Mouse (Mus musculus) limb, embryonic 14.5 days (tissue): ENCODE measurements around the gene Lrrc15. TPM values are rescaled to one million over a fixed set of nuclear protein-coding genes. Genes with fewer than 3 reads are reported as not detected.
A peak's percentile ranks its signal among the peaks of the same experiment; 100 is the strongest.

Source experiments
- ATAC-seq: fragments of 200-750 bp; cut with Nextera tagmentation; 2 replicates; pipeline ENCODE4 v1.8.0; 2017; ENCODE audit warnings: low read depth, moderate number of reproducible peaks, moderate TSS enrichment; ENCODE audit not compliant: low FRiP score
- DNase-seq: peaks from one replicate; pipeline ENCODE4 v3.0.0-alpha.2; 2015; ENCODE audit warnings: low spot score
- H3K27ac ChIP-seq: fragments of 300-500 bp; sonication (generic); replicated peaks from 2 replicates; pipeline ENCODE4 v1.5.1; 2014; ENCODE audit warnings: low read depth, mild to moderate bottlenecking, low read length, moderate library complexity, mixed read lengths
- H3K27me3 ChIP-seq: fragments of 300-500 bp; sonication (generic); 2 replicates; pipeline ENCODE4 v1.6.1; 2014; ENCODE audit warnings: low read length, mixed read lengths; ENCODE audit not compliant: control insufficient read depth, insufficient read depth
- H3K36me3 ChIP-seq: fragments of 300-500 bp; sonication (generic); 2 replicates; pipeline ENCODE4 v1.6.1; 2014; ENCODE audit warnings: mild to moderate bottlenecking, low read length, moderate library complexity, mixed read lengths; ENCODE audit not compliant: control insufficient read depth, insufficient read depth
- H3K4me1 ChIP-seq: fragments of 300-500 bp; sonication (generic); 2 replicates; pipeline ENCODE4 v1.6.1; 2014; ENCODE audit warnings: antibody characterized with exemption, low read length, mixed read lengths; ENCODE audit not compliant: control insufficient read depth, insufficient read depth
- H3K4me2 ChIP-seq: fragments of 300-500 bp; sonication (generic); replicated peaks from 2 replicates; pipeline ENCODE4 v1.6.1; 2014; ENCODE audit warnings: low read depth, mild to moderate bottlenecking, low read length, moderate library complexity; ENCODE audit not compliant: severe bottlenecking
- H3K4me3 ChIP-seq: fragments of 300-500 bp; sonication (generic); replicated peaks from 2 replicates; pipeline ENCODE4 v1.5.1; 2014; ENCODE audit warnings: low read length
- H3K9ac ChIP-seq: fragments of 300-500 bp; sonication (generic); 2 replicates; pipeline ENCODE4 v1.6.1; 2014; ENCODE audit warnings: mild to moderate bottlenecking, low read depth, low read length, moderate library complexity; ENCODE audit not compliant: severe bottlenecking
- H3K9me3 ChIP-seq: fragments of 300-500 bp; sonication (generic); 2 replicates; pipeline ENCODE4 v1.6.1; 2016; ENCODE audit warnings: low read length; ENCODE audit not compliant: control insufficient read depth
- POLR2A ChIP-seq: fragments of 200-500 bp; IDR thresholded peaks from 2 replicates; pipeline ENCODE4 v1.8.0; 2012; ENCODE audit warnings: inconsistent platforms, mild to moderate bottlenecking, moderate library complexity, borderline replicate concordance; ENCODE audit not compliant: insufficient read depth, insufficient read length; ENCODE audit errors: extremely low read depth
- WGBS: fragments of 180-500 bp; shearing (Covaris S2); extraction: QIAGEN DNeasy Blood & Tissue Kit; methylation state at CpG from one replicate; pipeline ENCODE4 v1.1.7; 2014; 5-methylcytosine and 5-hydroxymethylcytosine counted together
- polyA plus RNA-seq, 2 experiments: library from polyadenylated mRNA; depleted of rRNA in 1 of 2; stranded (reverse) in 1 of 2; unstranded in 1 of 2; fragments of >200 nt; fragmentation: Nextera tagmentation in 1 of 2; extraction: Ambion mirVana in 1 of 2; gene quantifications; 2 replicates each; pipeline versions ENCODE4 v1.2.1 to v1.2.3; 2012 to 2014

Lrrc15 gene
- polyA plus RNA-seq, 2 experiments = 1.4 to 1.9 TPM

DNA sequence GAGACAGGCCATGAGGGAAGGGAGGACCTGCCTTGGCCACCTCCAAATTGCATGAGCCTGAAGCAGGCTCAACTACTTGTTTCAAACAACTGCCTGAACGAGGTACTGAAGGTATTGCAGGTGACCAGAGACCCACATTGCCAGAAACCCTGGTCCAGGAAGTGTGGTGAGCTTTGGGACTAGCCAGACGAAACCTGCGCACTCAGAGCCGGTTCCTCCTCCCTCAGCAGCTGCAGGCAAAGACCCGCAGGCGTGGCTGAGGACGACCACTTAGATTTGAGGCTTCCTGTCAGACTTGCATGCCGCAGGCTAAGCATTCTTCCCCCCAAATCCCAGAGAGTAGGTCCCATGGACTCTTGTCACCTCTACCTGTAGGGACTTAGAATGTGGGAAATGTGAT is 49.0 kb downstream of the Lrrc15 start:
- H3K9me3 ChIP-seq = no peaks in the 10 kb centered on the region
- WGBS = 40% methylated on average over 8 of the region's 8 CpGs
- ATAC-seq = no peak

DNA sequence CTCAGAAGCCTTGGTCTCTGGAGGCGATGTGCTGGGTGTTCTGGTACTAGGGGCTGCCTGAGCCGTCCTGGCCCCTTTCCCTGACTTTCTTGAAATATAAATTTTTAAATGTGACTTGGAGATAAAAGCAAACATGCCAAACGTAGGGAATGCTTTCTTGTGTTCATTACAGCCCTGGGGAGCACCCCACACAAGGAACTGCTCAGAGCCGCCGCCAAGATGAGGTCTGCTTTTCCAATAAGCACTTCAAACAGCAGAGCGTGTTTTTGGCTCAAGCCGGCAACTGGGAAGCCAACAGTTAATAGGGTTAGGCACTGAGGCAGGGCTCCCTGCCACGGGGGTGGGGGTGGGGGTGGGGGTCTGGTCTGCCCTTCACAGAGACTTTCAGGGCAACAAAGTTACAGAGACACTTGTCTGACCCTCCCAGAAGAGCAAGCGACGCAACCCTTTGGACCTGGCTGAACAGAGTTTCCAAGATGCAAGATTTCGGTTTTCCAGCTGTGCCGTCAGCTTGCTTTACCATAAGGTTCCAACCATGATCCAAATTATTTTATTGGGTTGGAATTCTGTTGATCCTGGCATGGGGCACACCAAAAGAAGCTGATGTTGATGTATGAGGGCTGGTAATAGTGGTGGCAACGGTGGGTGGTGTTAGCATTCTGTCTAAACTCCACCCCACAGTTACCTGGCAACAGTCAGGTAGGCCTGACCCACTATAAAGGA is 51.0 kb downstream of the Lrrc15 start:
- Histone ChIP-seq H3K4me2 (peak overlapping the region; percentile 25), H3K9ac (no peak overlapping the region), H3K36me3 (no peaks in the 10 kb centered on the region), H3K9me3 (no peaks in the 10 kb centered on the region), H3K27me3 (no peaks in the 10 kb centered on the region), H3K27ac (peak overlapping the region; percentile 71), H3K4me1 (peaks cover 41% of the 10 kb centered on the region), H3K4me3 (no peak overlapping the region)
- WGBS = 6% methylated on average over 13 of the region's 13 CpGs
- ATAC-seq = peak; percentile 58
- DNase-seq = peak; percentile 78
- TF ChIP-seq POLR2A = no peak

More for the DNA sequence above, 49.0 kb downstream of the Lrrc15 start:
- H3K4me2 ChIP-seq = no peak overlapping the region
- no peaks in the 10 kb centered on the region for H3K27me3 ChIP-seq
- no peak overlapping the region for H3K9ac ChIP-seq
- no peaks in the 10 kb centered on the region for H3K36me3 ChIP-seq
- TF ChIP-seq POLR2A = no peak
- no peak overlapping the region for H3K27ac ChIP-seq
- peaks cover 41% of the 10 kb centered on the region for H3K4me1 ChIP-seq
- H3K4me3 ChIP-seq = no peak overlapping the region
- DNase-seq = no peak

GRCm38 (mm10) chr16:30227352-30227751 is 55.7 kb downstream of the Lrrc15 start:
- 54% methylated on average over 7 of the region's 7 CpGs for WGBS

DNA sequence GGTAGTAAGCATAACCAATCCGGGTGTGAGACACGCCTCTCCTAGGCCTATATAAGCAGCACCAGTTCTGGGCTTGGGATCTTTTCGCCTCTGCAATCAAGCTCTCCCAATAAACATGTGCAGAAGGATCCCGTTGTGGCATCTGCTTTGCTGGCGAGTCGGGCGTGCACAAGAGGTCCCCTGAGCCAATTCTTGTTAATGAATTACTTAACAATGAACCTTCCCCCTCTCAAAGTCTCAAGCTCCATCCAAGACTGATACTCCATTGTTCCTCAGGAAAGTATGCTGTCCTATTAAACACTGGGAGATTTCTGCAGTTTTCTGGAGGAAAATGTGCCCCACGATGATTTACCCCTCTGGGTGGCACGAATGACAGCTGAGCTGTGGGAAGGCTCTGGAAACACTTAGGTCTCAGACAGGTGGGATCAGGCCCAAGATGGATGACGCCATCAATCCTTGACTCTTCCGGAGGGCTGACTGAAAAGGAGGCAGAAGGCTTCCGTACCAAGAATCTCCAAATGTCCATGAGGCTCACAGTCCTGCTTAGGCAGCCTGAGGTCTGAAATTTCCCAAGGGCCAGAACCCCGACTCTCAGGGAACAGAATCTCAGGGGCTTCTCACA is 61.8 kb downstream of the Lrrc15 start:
- Histone ChIP-seq H3K27ac (no peak overlapping the region), H3K9ac (no peak overlapping the region), H3K9me3 (no peaks in the 10 kb centered on the region), H3K4me1 (peaks cover 5% of the 10 kb centered on the region; the same call in 1 of the 2 replicates), H3K27me3 (no peaks in the 10 kb centered on the region), H3K36me3 (no peaks in the 10 kb centered on the region), H3K4me3 (no peak overlapping the region), H3K4me2 (no peak overlapping the region)
- 62% methylated on average over 11 of the region's 13 CpGs for WGBS
- no peak for ATAC-seq
- no peak for TF ChIP-seq POLR2A
- no peak for DNase-seq

More at GRCm38 (mm10) chr16:30227352-30227751, 55.7 kb downstream of the Lrrc15 start:
- no peak for TF ChIP-seq POLR2A
- DNase-seq (no peak), ATAC-seq (no peak; the same call in 1 of the 2 replicates)
- Histone ChIP-seq H3K27ac (no peak overlapping the region), H3K27me3 (no peaks in the 10 kb centered on the region), H3K36me3 (no peaks in the 10 kb centered on the region), H3K4me1 (peaks cover 13% of the 10 kb centered on the region), H3K4me2 (no peak overlapping the region), H3K4me3 (no peak overlapping the region), H3K9ac (no peak overlapping the region), H3K9me3 (no peaks in the 10 kb centered on the region)

Other genes with a start within 250 kb of the Lrrc15 start
- 143 and 188 TPM in 2 replicates for gene Hes1, start 218.9 kb downstream of the Lrrc15 start, polyA plus RNA-seq (2012; rRNA removed)
- 71.9 and 73.4 TPM in 2 replicates for gene Hes1, start 218.9 kb downstream of the Lrrc15 start, polyA plus RNA-seq (2014; fragmentation: Nextera tagmentation; extraction: Ambion mirVana)
- not detected in 2 replicates for gene Cpn2, start 15.8 kb downstream of the Lrrc15 start, polyA plus RNA-seq (2012; rRNA removed)
- gene Cpn2, start 15.8 kb downstream of the Lrrc15 start, polyA plus RNA-seq (2014; fragmentation: Nextera tagmentation; extraction: Ambion mirVana) = not detected in 2 replicates
- 0.72 and 1.3 TPM in 2 replicates for gene Gp5, start 27.5 kb upstream of the Lrrc15 start, polyA plus RNA-seq (2012; rRNA removed)
- gene Gp5, start 27.5 kb upstream of the Lrrc15 start, polyA plus RNA-seq (2014; fragmentation: Nextera tagmentation; extraction: Ambion mirVana) = 0.58 and 0.67 TPM in 2 replicates
- gene Atp13a3, start 122.7 kb upstream of the Lrrc15 start, polyA plus RNA-seq (2012; rRNA removed) = 31.8 and 36.8 TPM in 2 replicates
- 14.7 and 15.4 TPM in 2 replicates for gene Atp13a3, start 122.7 kb upstream of the Lrrc15 start, polyA plus RNA-seq (2014; fragmentation: Nextera tagmentation; extraction: Ambion mirVana)